Mouse (Mus musculus) kidney, postnatal 14 days (tissue): ENCODE data around the gene Spag6.
A peak's percentile ranks its signal among the peaks of the same experiment; 100 is the strongest.

Experiments
- DNase-seq: peaks from one replicate; pipeline ENCODE4 v3.0.0; 2022; ENCODE audit warnings: mixed read lengths

Gene Spag6

GRCm38 (mm10) chr2:18688286-18688685 is 5.5 kb upstream of the Spag6 start:
- DNase-seq = no peak

- peak; percentile 76 for DNase-seq
Observed at GRCm38 (mm10) chr2:18688708-18689063, 5.1 kb upstream of the Spag6 start.

- DNase-seq = peak; percentile 50
Observed at GRCm38 (mm10) chr2:18689064-18689921, 4.5 kb upstream of the Spag6 start.

- peak; percentile 41 for DNase-seq
Observed at GRCm38 (mm10) chr2:18690055-18690691, 3.7 kb upstream of the Spag6 start.

- DNase-seq = no peak
Observed at GRCm38 (mm10) chr2:18690756-18691155, 3.1 kb upstream of the Spag6 start.

- no peak for DNase-seq
Observed at GRCm38 (mm10) chr2:18692031-18692430, 1.8 kb upstream of the Spag6 start.

GRCm38 (mm10) chr2:18692548-18692947 is 1.3 kb upstream of the Spag6 start:
- no peak for DNase-seq

- DNase-seq = no peak
Observed at GRCm38 (mm10) chr2:18693491-18693870, 351 bp upstream of the Spag6 start.

- no peak for DNase-seq
Observed at GRCm38 (mm10) chr2:18694611-18694950, 749 bp downstream of the Spag6 start.

GRCm38 (mm10) chr2:18695163-18695562 is 1.3 kb downstream of the Spag6 start:
- DNase-seq = no peak

- no peak for DNase-seq
Observed at GRCm38 (mm10) chr2:18695629-18696150, 1.9 kb downstream of the Spag6 start.

GRCm38 (mm10) chr2:18697591-18698244 is 3.9 kb downstream of the Spag6 start:
- DNase-seq = no peak

GRCm38 (mm10) chr2:18698663-18699385 is 5.0 kb downstream of the Spag6 start:
- DNase-seq = no peak

- DNase-seq = no peak
Observed at GRCm38 (mm10) chr2:18699401-18699990, 5.7 kb downstream of the Spag6 start.

- DNase-seq = no peak
Observed at GRCm38 (mm10) chr2:18710356-18710755, 16.5 kb downstream of the Spag6 start.

GRCm38 (mm10) chr2:18713071-18713470 is 19.2 kb downstream of the Spag6 start:
- no peak for DNase-seq

GRCm38 (mm10) chr2:18714337-18714736 is 20.5 kb downstream of the Spag6 start:
- DNase-seq = no peak

GRCm38 (mm10) chr2:18718521-18718920 is 24.7 kb downstream of the Spag6 start:
- DNase-seq = no peak

GRCm38 (mm10) chr2:18722208-18722830 is 28.5 kb downstream of the Spag6 start:
- no peak for DNase-seq

GRCm38 (mm10) chr2:18724462-18724861 is 30.6 kb downstream of the Spag6 start:
- no peak for DNase-seq

- DNase-seq = no peak
Observed at GRCm38 (mm10) chr2:18725880-18726279, 32.0 kb downstream of the Spag6 start.

GRCm38 (mm10) chr2:18731718-18732117 is 37.9 kb downstream of the Spag6 start:
- no peak for DNase-seq
